Mouse (Mus musculus): ENCODE measurements around the gene 6330403K07Rik. TPM values are rescaled to one million over a fixed set of nuclear protein-coding genes. Genes with fewer than 3 reads are reported as not detected.
A peak's percentile ranks its signal among the peaks of the same experiment; 100 is the strongest.

6330403K07Rik gene
- polyA plus RNA-seq, 2 experiments: 84.5 to 165 TPM

GRCm38 (mm10) chr11:71032070-71032469 is 1.2 kb downstream of the 6330403K07Rik start:
- 54% methylated on average over 7 of the region's 7 CpGs for WGBS
- no peak for TF ChIP-seq POLR2A (IDR thresholded peaks at IDR 0.05; ENCODE audit: borderline replicate concordance, extremely low read depth, insufficient read depth, insufficient read length)
- H3K9me3 ChIP-seq (ENCODE audit: control insufficient read depth, low read length): no peaks in the 10 kb centered on the region
- peaks cover 8% of the 10 kb centered on the region for H3K36me3 ChIP-seq (ENCODE audit: control insufficient read depth, insufficient read depth, low read length)
- no peak for ATAC-seq (ENCODE audit: low FRiP score, low read depth)
- peak overlapping the region; percentile 88 for H3K9ac ChIP-seq (ENCODE audit: low read depth, low read length, severe bottlenecking)
- H3K27ac ChIP-seq (replicated peaks; ENCODE audit: low read depth, low read length): peak overlapping the region; percentile 91
- peak overlapping the region; percentile 67 for H3K4me2 ChIP-seq (replicated peaks; ENCODE audit: low read depth, low read length, severe bottlenecking)
- no peak for DNase-seq (ENCODE audit: low spot score)
- no peaks in the 10 kb centered on the region for H3K27me3 ChIP-seq (ENCODE audit: control insufficient read depth, insufficient read depth, low read length)
- peak overlapping the region; percentile 59 for H3K4me3 ChIP-seq (replicated peaks; ENCODE audit: low read length)
- peaks cover 9% of the 10 kb centered on the region; the same call in 1 of the 2 replicates for H3K4me1 ChIP-seq (ENCODE audit: control insufficient read depth, insufficient read depth, low read length)

- Histone ChIP-seq H3K4me1 (ENCODE audit: control insufficient read depth, insufficient read depth, low read length) (peaks cover 9% of the 10 kb centered on the region; the same call in 1 of the 2 replicates), H3K4me3 (replicated peaks; ENCODE audit: low read length) (no peak overlapping the region), H3K9me3 (ENCODE audit: control insufficient read depth, low read length) (no peaks in the 10 kb centered on the region), H3K27ac (replicated peaks; ENCODE audit: low read depth, low read length) (no peak overlapping the region), H3K4me2 (replicated peaks; ENCODE audit: low read depth, low read length, severe bottlenecking) (no peak overlapping the region), H3K9ac (ENCODE audit: low read depth, low read length, severe bottlenecking) (no peak overlapping the region), H3K36me3 (ENCODE audit: control insufficient read depth, insufficient read depth, low read length) (peaks cover 33% of the 10 kb centered on the region), H3K27me3 (ENCODE audit: control insufficient read depth, insufficient read depth, low read length) (no peaks in the 10 kb centered on the region)
- ATAC-seq (ENCODE audit: low FRiP score, low read depth) (no peak), DNase-seq (ENCODE audit: low spot score) (no peak)
- 71% methylated on average over 3 of the region's 3 CpGs for WGBS
- no peak for TF ChIP-seq POLR2A (IDR thresholded peaks at IDR 0.05; ENCODE audit: borderline replicate concordance, extremely low read depth, insufficient read depth, insufficient read length)
Observed at GRCm38 (mm10) chr11:71029403-71030118, 3.8 kb downstream of the 6330403K07Rik start.

DNA sequence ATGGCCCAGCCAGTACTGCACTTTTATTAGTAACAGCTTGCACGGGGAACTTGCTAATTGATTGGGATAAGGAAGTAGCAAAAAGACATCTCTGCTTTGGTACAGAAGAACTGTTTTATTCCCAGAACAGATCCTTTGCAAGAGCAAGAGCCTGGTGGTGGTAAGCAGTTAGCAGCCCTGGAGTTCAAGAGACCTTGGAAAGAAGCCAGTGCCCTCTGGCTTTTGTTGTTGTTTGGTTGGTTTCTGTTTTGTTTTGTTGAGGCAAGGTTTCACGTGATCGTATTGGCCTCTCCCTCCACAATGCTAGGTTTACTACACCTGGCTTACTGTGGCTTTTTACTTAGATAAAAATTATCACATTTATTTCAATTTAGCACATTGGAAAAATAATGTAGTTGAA is 5.0 kb downstream of the 6330403K07Rik start:
- WGBS: 69% methylated on average over 3 of the region's 3 CpGs
- ATAC-seq (ENCODE audit: low FRiP score, low read depth) (no peak), DNase-seq (ENCODE audit: low spot score) (no peak)
- Histone ChIP-seq H3K4me2 (replicated peaks; ENCODE audit: low read depth, low read length, severe bottlenecking) (no peak overlapping the region), H3K36me3 (ENCODE audit: control insufficient read depth, insufficient read depth, low read length) (peaks cover 44% of the 10 kb centered on the region), H3K27ac (replicated peaks; ENCODE audit: low read depth, low read length) (no peak overlapping the region), H3K4me3 (replicated peaks; ENCODE audit: low read length) (no peak overlapping the region), H3K27me3 (ENCODE audit: control insufficient read depth, insufficient read depth, low read length) (no peaks in the 10 kb centered on the region), H3K9ac (ENCODE audit: low read depth, low read length, severe bottlenecking) (no peak overlapping the region), H3K9me3 (ENCODE audit: control insufficient read depth, low read length) (no peaks in the 10 kb centered on the region), H3K4me1 (ENCODE audit: control insufficient read depth, insufficient read depth, low read length) (peaks cover 7% of the 10 kb centered on the region; the same call in 1 of the 2 replicates)
- no peak for TF ChIP-seq POLR2A (IDR thresholded peaks at IDR 0.05; ENCODE audit: borderline replicate concordance, extremely low read depth, insufficient read depth, insufficient read length)

- no peaks in the 10 kb centered on the region for H3K9me3 ChIP-seq (ENCODE audit: control insufficient read depth, low read length)
- peaks cover 20% of the 10 kb centered on the region for H3K4me1 ChIP-seq (ENCODE audit: control insufficient read depth, insufficient read depth, low read length)
- no peaks in the 10 kb centered on the region for H3K27me3 ChIP-seq (ENCODE audit: control insufficient read depth, insufficient read depth, low read length)
- H3K36me3 ChIP-seq (ENCODE audit: control insufficient read depth, insufficient read depth, low read length): peaks cover 24% of the 10 kb centered on the region
- DNase-seq (ENCODE audit: low spot score) (peak; percentile 99), ATAC-seq (ENCODE audit: low FRiP score, low read depth) (peak; percentile 100)
- peak within 1 kb of the TSS; percentile 82 for H3K4me2 ChIP-seq (replicated peaks; ENCODE audit: low read depth, low read length, severe bottlenecking)
- TF ChIP-seq POLR2A (IDR thresholded peaks at IDR 0.05; ENCODE audit: borderline replicate concordance, extremely low read depth, insufficient read depth, insufficient read length): peak; percentile 69; the same call in 1 of the 2 replicates
- WGBS: under 1% methylated on average over 68 of the region's 71 CpGs
- peak within 1 kb of the TSS; percentile 91 for H3K4me3 ChIP-seq (replicated peaks; ENCODE audit: low read length)
- H3K9ac ChIP-seq (ENCODE audit: low read depth, low read length, severe bottlenecking): peak within 1 kb of the TSS; percentile 85
- peak within 1 kb of the TSS; percentile 83 for H3K27ac ChIP-seq (replicated peaks; ENCODE audit: low read depth, low read length)
Observed at GRCm38 (mm10) chr11:71019201-71020068, 13.9 kb downstream of the 6330403K07Rik start, which contains the start of the genes Mis12 and Derl2. Gene Mis12 (plus strand): TSS chr11:71019611. Gene Derl2 (minus strand): TSS chr11:71019841.
